Mouse (Mus musculus) thymus, postnatal 25 days (tissue): Measurements from ENCODE around the gene Zfp780b.
"Not testable (repeated sequence)": the region's sequence is repeated elsewhere in the genome, so short reads cannot be mapped to it uniquely, and the experiment has no call there.

Experiments used
- DNase-seq: peaks from one replicate; pipeline ENCODE4 v3.0.0; 2022

Zfp780b gene

GRCm38 (mm10) chr7:27978683-27979528 lies at the start of gene Zfp780b:
TSS of gene Zfp780b (minus strand) at chr7:27979171.
- DNase-seq = peak; percentile 75

DNA sequence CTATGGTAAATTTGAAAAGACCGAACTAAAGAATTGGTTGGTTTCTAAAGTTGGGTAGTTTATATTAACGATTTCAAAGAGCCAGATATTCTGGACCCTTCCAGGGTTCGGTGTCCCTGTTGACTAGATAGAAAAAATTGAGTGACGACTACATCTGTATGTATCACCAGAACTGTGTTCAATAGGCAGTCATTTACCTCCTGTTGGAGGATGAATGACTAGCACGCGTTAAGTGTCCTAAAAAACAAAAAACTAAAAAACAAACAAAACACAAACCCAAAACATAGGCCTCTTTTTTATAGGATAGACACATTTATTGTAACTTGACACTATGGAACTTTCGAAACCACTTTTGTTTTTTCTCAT lies 35.5 kb upstream of the Zfp780b start:
- no peak for DNase-seq

GRCm38 (mm10) chr7:28013549-28014444 lies 34.8 kb upstream of the Zfp780b start, which contains the start of gene Zfp850:
TSS of gene Zfp850 (minus strand) at chr7:28014115.
- DNase-seq = peak; percentile 79

DNA sequence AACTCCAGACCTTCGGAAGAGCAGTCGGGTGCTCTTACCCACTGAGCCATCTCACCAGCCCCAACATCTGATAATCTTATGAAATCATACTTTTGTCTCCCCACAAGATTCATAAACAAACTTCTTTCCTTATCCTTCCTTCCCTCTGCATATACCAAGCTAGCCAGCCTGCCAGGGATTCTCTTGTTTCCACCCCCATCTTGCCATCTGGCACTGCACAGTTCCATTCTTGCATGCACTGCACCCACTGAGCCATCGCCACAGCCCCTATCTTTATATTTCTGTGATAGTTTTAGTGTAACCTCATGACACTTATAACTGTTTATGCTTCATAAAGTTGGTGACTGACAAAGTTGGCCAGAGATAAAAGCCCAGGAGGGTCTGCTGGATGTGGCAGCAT lies 31.3 kb upstream of the Zfp780b start:
- DNase-seq = no peak

GRCm38 (mm10) chr7:27982197-27982596 lies 3.2 kb upstream of the Zfp780b start:
- DNase-seq = no peak

DNA sequence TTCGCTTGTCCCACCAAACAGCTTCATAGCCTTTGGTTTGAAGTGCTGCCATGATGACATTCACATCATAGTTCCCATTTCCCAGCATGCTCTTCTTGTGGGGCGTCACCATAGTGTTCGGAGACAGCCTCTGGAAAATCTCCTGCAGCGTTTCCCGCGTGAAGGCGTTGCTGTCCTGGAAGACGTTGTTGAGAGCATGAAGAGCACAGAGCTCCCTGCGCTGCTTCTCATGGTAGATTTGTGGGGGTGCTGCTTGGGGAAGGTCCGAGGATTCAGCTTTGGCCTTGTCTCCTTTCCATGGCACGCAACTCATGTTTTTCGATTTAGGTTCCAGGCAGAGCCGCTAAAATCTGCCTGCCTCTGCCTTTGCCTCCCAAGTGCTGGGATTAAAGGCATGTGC lies 29.5 kb downstream of the Zfp780b start:
- not testable (repeated sequence) for DNase-seq

DNA sequence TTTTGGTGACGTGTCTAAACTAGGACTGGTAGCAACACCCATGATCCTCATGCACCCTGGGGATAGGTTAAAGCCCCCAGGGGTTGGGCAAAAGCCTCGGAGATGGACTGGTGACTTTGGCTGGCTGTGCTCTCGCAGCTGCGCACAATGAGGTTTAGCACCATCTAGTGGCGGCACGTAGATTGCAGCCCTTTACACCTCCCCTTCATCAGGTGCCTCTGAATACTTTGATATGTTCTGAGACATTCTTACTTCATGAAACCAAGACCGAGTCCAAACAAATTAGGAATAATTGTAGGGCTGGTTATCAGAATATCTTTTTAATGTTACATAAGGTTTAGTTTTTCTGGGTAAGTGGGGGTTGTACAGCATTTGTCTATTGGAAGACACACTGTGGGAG lies 37.1 kb downstream of the Zfp780b start:
- DNase-seq = peak; percentile 43

GRCm38 (mm10) chr7:27933800-27934158 lies 45.2 kb downstream of the Zfp780b start:
- not testable (repeated sequence) for DNase-seq

- peak; percentile 12 for DNase-seq
These were observed 45.7 kb downstream of the Zfp780b start for GRCm38 (mm10) chr7:27933050-27933799.

- peak; percentile 65 for DNase-seq
These were observed 49.9 kb downstream of the Zfp780b start, which contains the start of gene Zfp974 for GRCm38 (mm10) chr7:27928818-27929695. TSS of gene Zfp974 (minus strand) at chr7:27929460.

DNA sequence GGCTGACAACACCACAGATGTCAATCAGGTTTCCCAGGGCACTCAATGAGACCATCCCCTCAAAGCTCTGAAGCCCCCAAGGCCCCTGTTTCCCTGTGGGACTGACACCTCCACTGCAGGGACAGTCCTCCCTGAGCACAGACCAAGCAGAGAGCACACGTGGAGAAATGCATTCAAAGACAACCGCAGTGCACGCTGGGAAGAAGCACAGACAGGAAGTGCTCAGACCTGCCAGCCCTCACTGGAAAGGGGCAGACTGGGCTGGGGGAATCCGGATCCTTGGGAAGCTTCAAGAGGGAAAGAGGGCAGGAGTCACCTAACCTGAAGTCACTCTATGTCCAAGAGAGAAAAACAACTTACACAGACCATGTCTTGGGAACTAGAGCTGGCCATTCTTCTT lies 51.9 kb downstream of the Zfp780b start:
- not testable (repeated sequence) for DNase-seq

DNA sequence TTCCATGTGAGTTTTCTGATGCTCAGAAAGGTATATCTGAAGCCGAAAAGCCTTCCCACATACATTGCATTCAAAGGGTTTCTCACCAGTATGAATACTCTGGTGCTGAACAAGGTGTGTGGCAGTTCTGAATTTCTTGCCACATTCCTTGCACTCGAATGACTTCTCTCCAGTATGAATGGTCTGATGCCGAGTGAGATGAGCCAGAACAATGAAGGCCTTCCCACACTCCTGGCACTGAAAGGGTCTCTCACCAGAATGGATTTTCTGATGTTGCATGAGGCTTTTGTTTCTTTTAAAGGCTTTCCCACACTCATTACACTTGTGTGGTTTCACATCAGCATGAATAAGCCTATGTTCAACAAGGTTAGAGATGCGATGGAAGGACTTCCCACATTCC lies 68.0 kb downstream of the Zfp780b start:
- DNase-seq = not testable (repeated sequence)
